Mouse (Mus musculus) T-helper 2 cell (primary cell): Measurements from ENCODE around the gene Pgc.

Source experiments
- in situ Hi-C: fragments of 300-600 bp; cut with MboI, MseI; formaldehyde crosslinking; loops from one replicate; pipeline ENCODE4 v1.15.1; 2025; ENCODE audit warnings: high pct_unique_total_duplicates

Pgc gene

GRCm38 (mm10) chr17:47749626-47750025, 23.0 kb downstream of the Pgc start:
- in situ Hi-C loops = no loop called here

- in situ Hi-C loops = no loop called here
Measured at GRCm38 (mm10) chr17:47750101-47750500, 23.5 kb downstream of the Pgc start.

GRCm38 (mm10) chr17:47751811-47752210, 25.2 kb downstream of the Pgc start:
- in situ Hi-C loops = no loop called here

GRCm38 (mm10) chr17:47753130-47753775, 26.6 kb downstream of the Pgc start:
- in situ Hi-C loops = no loop called here

- in situ Hi-C loops = no loop called here
Measured at GRCm38 (mm10) chr17:47754246-47754645, 27.6 kb downstream of the Pgc start.

GRCm38 (mm10) chr17:47756366-47756765, 29.7 kb downstream of the Pgc start:
- in situ Hi-C loops = no loop called here

GRCm38 (mm10) chr17:47757056-47757610, 30.5 kb downstream of the Pgc start:
- in situ Hi-C loops = no loop called here

- in situ Hi-C loops = no loop called here
Measured at GRCm38 (mm10) chr17:47759702-47760410, 33.2 kb downstream of the Pgc start.

GRCm38 (mm10) chr17:47762028-47762427, 35.4 kb downstream of the Pgc start:
- in situ Hi-C loops = no loop called here

GRCm38 (mm10) chr17:47762518-47763340, 36.1 kb downstream of the Pgc start:
- in situ Hi-C loops = no loop called here

- in situ Hi-C loops = no loop called here
Measured at GRCm38 (mm10) chr17:47765986-47766385, 39.3 kb downstream of the Pgc start.

- in situ Hi-C loops = no loop called here
Measured at GRCm38 (mm10) chr17:47766407-47767043, 39.9 kb downstream of the Pgc start.

GRCm38 (mm10) chr17:47767081-47767455, 40.4 kb downstream of the Pgc start:
- in situ Hi-C loops = no loop called here

- in situ Hi-C loops = no loop called here
Measured at GRCm38 (mm10) chr17:47767456-47768141, 41.0 kb downstream of the Pgc start.

GRCm38 (mm10) chr17:47768707-47769276, 42.1 kb downstream of the Pgc start:
- in situ Hi-C loops = no loop called here

GRCm38 (mm10) chr17:47769389-47770299, 43.0 kb downstream of the Pgc start:
- in situ Hi-C loops = loop anchor here (5.0 kb wide), 1 partner anchor 88 kb away; no protein-coding TSS in a partner anchor

- in situ Hi-C loops = loop anchor here (5.0 kb wide), 1 partner anchor 84 kb away; no protein-coding TSS in a partner anchor
Measured at GRCm38 (mm10) chr17:47773604-47774003, 47.0 kb downstream of the Pgc start.

- in situ Hi-C loops = no loop called here
Measured at GRCm38 (mm10) chr17:47777141-47777540, 50.5 kb downstream of the Pgc start.

- in situ Hi-C loops = no loop called here
Measured at GRCm38 (mm10) chr17:47780470-47780869, 53.8 kb downstream of the Pgc start.

- in situ Hi-C loops = no loop called here
Measured at GRCm38 (mm10) chr17:47782486-47782885, 55.8 kb downstream of the Pgc start.
